Mouse (Mus musculus) heart, postnatal 0 days (tissue): ENCODE results near the gene Gm364. TPM values are rescaled to one million over a fixed set of nuclear protein-coding genes. Genes with fewer than 3 reads are reported as not detected.

ENCODE experiments used
- ATAC-seq: fragments of 200-750 bp; cut with Nextera tagmentation; 2 replicates; pipeline ENCODE4 v1.8.0; 2017; ENCODE audit warnings: low read depth, moderate number of reproducible peaks, moderate library complexity; ENCODE audit not compliant: insufficient read depth
- DNase-seq: peaks from one replicate; pipeline ENCODE4 v3.0.0-alpha.2; 2016; ENCODE audit warnings: low spot score
- H3K27ac ChIP-seq: fragments of 300-500 bp; sonication (generic); 2 replicates; pipeline ENCODE4 v1.5.1; 2014; ENCODE audit warnings: low read depth, mild to moderate bottlenecking
- H3K27me3 ChIP-seq: fragments of 300-500 bp; sonication (generic); 2 replicates; pipeline ENCODE4 v1.6.1; 2014; ENCODE audit warnings: low read length, mixed read lengths; ENCODE audit not compliant: control insufficient read depth, insufficient read depth
- H3K36me3 ChIP-seq: fragments of 300-500 bp; sonication (generic); replicated peaks from 2 replicates; pipeline ENCODE4 v1.6.1; 2014; ENCODE audit warnings: low read length, mixed read lengths; ENCODE audit not compliant: control insufficient read depth, insufficient read depth
- H3K4me1 ChIP-seq: fragments of 300-500 bp; sonication (generic); 2 replicates; pipeline ENCODE4 v1.6.1; 2014; ENCODE audit warnings: antibody characterized with exemption; ENCODE audit not compliant: control insufficient read depth, insufficient read depth
- H3K4me2 ChIP-seq: fragments of 300-500 bp; sonication (generic); 2 replicates; pipeline ENCODE4 v1.6.1; 2014; ENCODE audit warnings: low read depth, mild to moderate bottlenecking, low read length, moderate library complexity
- H3K4me3 ChIP-seq: fragments of 300-500 bp; sonication (generic); 2 replicates; pipeline ENCODE4 v1.5.1; 2014; ENCODE audit warnings: low read depth, low read length
- H3K9ac ChIP-seq: fragments of 300-500 bp; sonication (generic); replicated peaks from 2 replicates; pipeline ENCODE4 v1.6.1; 2014; ENCODE audit warnings: low read depth, low read length, mixed read lengths
- H3K9me3 ChIP-seq: fragments of 300-500 bp; sonication (generic); replicated peaks from 2 replicates; pipeline ENCODE4 v1.6.1; 2016; ENCODE audit warnings: low read length; ENCODE audit not compliant: control insufficient read depth
- CTCF ChIP-seq: IDR thresholded peaks from 2 replicates; pipeline ENCODE4 v1.5.1; 2016; ENCODE audit warnings: antibody characterized with exemption, control low read depth, low read depth
- EP300 ChIP-seq: IDR thresholded peaks from 2 replicates; pipeline ENCODE4 v1.6.1; 2016; ENCODE audit warnings: antibody characterized with exemption, low read depth
- WGBS: fragments of 180-500 bp; shearing (Covaris S2); extraction: QIAGEN DNeasy Blood & Tissue Kit; methylation state at CpG from one replicate; pipeline ENCODE4 v1.1.7; 2014; 5-methylcytosine and 5-hydroxymethylcytosine counted together
- polyA plus RNA-seq: library from polyadenylated mRNA; unstranded; fragments of >200 nt; fragmentation: Nextera tagmentation; extraction: Ambion mirVana; gene quantifications from 2 replicates; pipeline ENCODE4 v1.2.1, GENCODE M21; 2015
- total RNA-seq: library from RNA; depleted of rRNA; stranded (reverse); fragments of >200 nt; gene quantifications from 2 replicates; pipeline ENCODE4 v1.2.3, GENCODE M21; 2014; ENCODE audit warnings: low replicate concordance

Gm364 gene
- total and polyA plus RNA-seq, 2 experiments from 2014 or later = not detected

GRCm38 (mm10) chrX:57401388-57401787 is 7.6 kb upstream of the Gm364 start:
- no peak overlapping the region for H3K4me3 ChIP-seq
- WGBS = 52% methylated on average over 1 of the region's 1 CpGs
- H3K4me2 ChIP-seq = no peak overlapping the region
- ATAC-seq = no peak
- no peaks in the 10 kb centered on the region for H3K4me1 ChIP-seq
- DNase-seq = no peak
- no peaks in the 10 kb centered on the region for H3K27me3 ChIP-seq
- TF ChIP-seq CTCF = no peak
- TF ChIP-seq EP300 = no peak
- no peaks in the 10 kb centered on the region for H3K9me3 ChIP-seq
- H3K9ac ChIP-seq = no peak overlapping the region
- no peaks in the 10 kb centered on the region for H3K36me3 ChIP-seq
- H3K27ac ChIP-seq = no peak overlapping the region

- H3K27ac ChIP-seq = no peak overlapping the region
- no peak overlapping the region for H3K4me3 ChIP-seq
- no peaks in the 10 kb centered on the region for H3K4me1 ChIP-seq
- no peak overlapping the region for H3K4me2 ChIP-seq
- no peak for ATAC-seq
- H3K9ac ChIP-seq = no peak overlapping the region
- H3K27me3 ChIP-seq = no peaks in the 10 kb centered on the region
- DNase-seq = no peak
- H3K36me3 ChIP-seq = no peaks in the 10 kb centered on the region
- H3K9me3 ChIP-seq = no peaks in the 10 kb centered on the region
- peak; percentile 40 for TF ChIP-seq CTCF
- no peak for TF ChIP-seq EP300
Observed at GRCm38 (mm10) chrX:57403651-57404050, 5.3 kb upstream of the Gm364 start.

GRCm38 (mm10) chrX:57431610-57432009 is 22.7 kb downstream of the Gm364 start:
- H3K4me3 ChIP-seq = no peak overlapping the region
- H3K27ac ChIP-seq = no peak overlapping the region
- no peaks in the 10 kb centered on the region for H3K27me3 ChIP-seq
- no peaks in the 10 kb centered on the region for H3K36me3 ChIP-seq
- H3K4me2 ChIP-seq = no peak overlapping the region
- WGBS = 3% methylated on average over 2 of the region's 2 CpGs
- DNase-seq = peak; percentile 6
- no peak overlapping the region for H3K9ac ChIP-seq
- TF ChIP-seq CTCF = peak; percentile 44
- TF ChIP-seq EP300 = no peak
- H3K4me1 ChIP-seq = no peaks in the 10 kb centered on the region
- H3K9me3 ChIP-seq = no peaks in the 10 kb centered on the region
- ATAC-seq = no peak

GRCm38 (mm10) chrX:57433897-57434296 is 24.9 kb downstream of the Gm364 start:
- no peak overlapping the region for H3K27ac ChIP-seq
- H3K9ac ChIP-seq = no peak overlapping the region
- DNase-seq (no peak), ATAC-seq (no peak)
- H3K36me3 ChIP-seq = no peaks in the 10 kb centered on the region
- 72% methylated on average over 2 of the region's 2 CpGs for WGBS
- H3K4me3 ChIP-seq = no peak overlapping the region
- no peaks in the 10 kb centered on the region for H3K27me3 ChIP-seq
- H3K4me1 ChIP-seq = no peaks in the 10 kb centered on the region
- no peak overlapping the region for H3K4me2 ChIP-seq
- no peaks in the 10 kb centered on the region for H3K9me3 ChIP-seq
- TF ChIP-seq EP300 (no peak), CTCF (no peak)

- TF ChIP-seq CTCF (no peak), EP300 (no peak)
- ATAC-seq = no peak
- peaks cover 28% of the 10 kb centered on the region for H3K27me3 ChIP-seq
- no peaks in the 10 kb centered on the region for H3K36me3 ChIP-seq
- no peaks in the 10 kb centered on the region for H3K4me1 ChIP-seq
- DNase-seq = no peak
- peak within 1 kb of the TSS; percentile 33 for H3K4me3 ChIP-seq
- peak within 1 kb of the TSS; percentile 53 for H3K4me2 ChIP-seq
- H3K27ac ChIP-seq = no peak within 1 kb of the TSS
- no peaks in the 10 kb centered on the region for H3K9me3 ChIP-seq
- H3K9ac ChIP-seq = no peak within 1 kb of the TSS
- WGBS = 10% methylated on average over 17 of the region's 28 CpGs
Observed at GRCm38 (mm10) chrX:57503634-57504033, 94.7 kb downstream of the Gm364 start, which contains the start of gene Gpr101. Gene Gpr101, minus strand, starts transcription at chrX:57503757.

- no peak overlapping the region for H3K4me3 ChIP-seq
- ATAC-seq = no peak
- WGBS = 67% methylated on average over 1 of the region's 1 CpGs
Observed at GRCm38 (mm10) chrX:57506247-57506646, 97.3 kb downstream of the Gm364 start.

More at GRCm38 (mm10) chrX:57506247-57506646, 97.3 kb downstream of the Gm364 start:
- Histone ChIP-seq H3K4me2 (no peak overlapping the region), H3K4me1 (no peaks in the 10 kb centered on the region), H3K27me3 (peaks cover 28% of the 10 kb centered on the region), H3K36me3 (no peaks in the 10 kb centered on the region), H3K27ac (no peak overlapping the region), H3K9me3 (no peaks in the 10 kb centered on the region), H3K9ac (no peak overlapping the region)
- no peak for DNase-seq
- no peak for TF ChIP-seq EP300
- TF ChIP-seq CTCF = no peak
